ENCODE assay signal across 23 mouse cellular contexts in genomic region chr17:85361006-85361405, GRCm38 (mm10).
DNase-seq lines count a peak whose midpoint lies in the region; ATAC-seq lines count a peak whose summit lies in the region.
"Had no signal": no experiment of that assay in that cellular context is flagged by ENCODE, and none has a peak within 500 bp of the region (broad histone marks: within the 10 kb centered on the region; RNA-seq: fewer than 3 reads in every experiment).

No protein-coding gene starts in this region.

- H3K4me1 ChIP-seq in kidney, embryonic 16.5 days (ENCODE audit: insufficient read depth, low read length): no peaks in the 10 kb centered on the region
- H3K4me1 ChIP-seq: heart, embryonic 10.5 days; hindbrain, embryonic 12.5 days; hindbrain, embryonic 15.5 days had no signal

- H3K27me3 ChIP-seq in kidney, embryonic 16.5 days (ENCODE audit: insufficient read depth, low read length): no peaks in the 10 kb centered on the region
- H3K27me3 ChIP-seq: CH12.LX; hindbrain, embryonic 12.5 days; hindbrain, embryonic 15.5 days; Patski had no signal

- no peak for ATAC-seq in kidney, embryonic 16.5 days (ENCODE audit: low FRiP score, low TSS enrichment)
- ATAC-seq in monocyte, adult 5-6 weeks (replicated peaks; ENCODE audit: insufficient number of reproducible peaks, low FRiP score, low TSS enrichment, poor library complexity, severe bottlenecking): no peak
- ATAC-seq: forebrain, embryonic 13.5 days; forebrain, embryonic 16.5 days; Patski had no signal

- H3K4me2 ChIP-seq in kidney, embryonic 16.5 days (replicated peaks; ENCODE audit: low read depth, low read length): no peak overlapping the region
- H3K4me2 ChIP-seq: forebrain, embryonic 13.5 days; hindbrain, embryonic 12.5 days; hindbrain, embryonic 15.5 days had no signal

- WGBS in kidney, embryonic 16.5 days: 64% methylated on average over 7 of the region's 7 CpGs

- peak; percentile 23 for DNase-seq in kidney, adult 11 months
- DNase-seq in kidney, adult 8-10 months: peak; percentile 17 to 40
- DNase-seq in kidney, postnatal 10 days: no peak
- DNase-seq in kidney, postnatal 25 days: peak; percentile 25 to 68
- DNase-seq: adrenal gland, postnatal 10 days; adrenal gland, postnatal 36 days; B cell, adult 2 months; cerebellum, adult 9-10 months; cerebellum, postnatal 14 days; gastrocnemius, adult 2 months; gastrocnemius, postnatal 25 days; heart, adult 2 months had no signal

- H3K4me3 ChIP-seq in kidney, embryonic 16.5 days (ENCODE audit: low read length): no peak overlapping the region
- H3K4me3 ChIP-seq: forebrain, embryonic 10.5 days; forebrain, embryonic 13.5 days; gastrocnemius, adult 2 months; heart, adult 2 months; heart, embryonic 10.5 days; hindbrain, embryonic 12.5 days; hindbrain, embryonic 15.5 days had no signal

- no peaks in the 10 kb centered on the region for H3K9me3 ChIP-seq in kidney, embryonic 16.5 days (ENCODE audit: low read length)
- H3K9me3 ChIP-seq: forebrain, embryonic 10.5 days; forebrain, embryonic 13.5 days; G1E; heart, embryonic 10.5 days; hindbrain, embryonic 12.5 days; hindbrain, embryonic 15.5 days had no signal

- no peak overlapping the region for H3K27ac ChIP-seq in kidney, embryonic 16.5 days (ENCODE audit: low read length)
- H3K27ac ChIP-seq: forebrain, embryonic 10.5 days; forebrain, embryonic 13.5 days; gastrocnemius, adult 2 months; heart, adult 2 months; heart, embryonic 10.5 days; hindbrain, embryonic 12.5 days; hindbrain, embryonic 15.5 days had no signal

- H3K9ac ChIP-seq in kidney, embryonic 16.5 days (replicated peaks; ENCODE audit: low read length): no peak overlapping the region
- H3K9ac ChIP-seq: forebrain, embryonic 13.5 days; hindbrain, embryonic 12.5 days; hindbrain, embryonic 15.5 days had no signal

- no peaks in the 10 kb centered on the region for H3K36me3 ChIP-seq in kidney, embryonic 16.5 days (ENCODE audit: insufficient read depth, low read length)
- H3K36me3 ChIP-seq: forebrain, embryonic 10.5 days; G1E; heart, embryonic 10.5 days; hindbrain, embryonic 12.5 days; hindbrain, embryonic 15.5 days had no signal
